Mouse (Mus musculus) E14TG2a.4 (cell line): ENCODE results near the gene Gpx4.

ENCODE experiments used
- CTCF ChIP-seq: conservative IDR thresholded peaks from 2 replicates; pipeline ENCODE4 v1.5.1; 2014; ENCODE audit warnings: low read length
- NANOG ChIP-seq: IDR thresholded peaks from 2 replicates; pipeline ENCODE4 v1.6.1; 2014; ENCODE audit warnings: borderline replicate concordance, low read length, mixed read lengths
- POU5F1 ChIP-seq: IDR thresholded peaks from 2 replicates; pipeline ENCODE4 v1.6.1; 2014; ENCODE audit warnings: low read length, borderline replicate concordance

DNA sequence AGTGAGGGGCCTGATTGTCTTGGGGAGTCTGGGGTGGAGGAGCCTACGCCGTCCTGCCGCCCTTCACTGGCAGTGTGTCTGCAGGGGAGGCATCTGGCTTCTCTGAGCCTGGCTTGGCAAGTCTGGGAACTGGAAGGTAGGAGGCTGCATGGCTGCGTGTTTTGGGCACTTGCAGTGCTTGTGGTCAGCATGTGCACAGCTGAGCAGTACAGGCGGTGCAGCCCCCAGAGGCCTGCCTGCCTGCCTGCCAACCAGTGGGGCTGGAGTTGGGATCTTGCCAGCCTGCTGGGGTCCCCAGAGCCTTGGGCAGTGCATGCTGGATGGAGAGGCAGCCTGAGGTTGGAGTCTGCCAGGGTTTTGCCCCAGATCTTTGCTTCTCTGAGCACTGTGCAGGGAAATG is 16.1 kb downstream of the Gpx4 start:
- TF ChIP-seq CTCF (no peak), POU5F1 (no peak), NANOG (no peak)
